Mouse (Mus musculus): Measurements from ENCODE around the gene Sv2c. TPM values are rescaled to one million over a fixed set of nuclear protein-coding genes. Genes with fewer than 3 reads are reported as not detected.
"Not testable (repeated sequence)": the region's sequence is repeated elsewhere in the genome, so short reads cannot be mapped to it uniquely, and the experiment has no call there.

Gene Sv2c
- 0.29 and 0.43 TPM in 2 replicates for polyA plus RNA-seq (2012; rRNA removed)

DNA sequence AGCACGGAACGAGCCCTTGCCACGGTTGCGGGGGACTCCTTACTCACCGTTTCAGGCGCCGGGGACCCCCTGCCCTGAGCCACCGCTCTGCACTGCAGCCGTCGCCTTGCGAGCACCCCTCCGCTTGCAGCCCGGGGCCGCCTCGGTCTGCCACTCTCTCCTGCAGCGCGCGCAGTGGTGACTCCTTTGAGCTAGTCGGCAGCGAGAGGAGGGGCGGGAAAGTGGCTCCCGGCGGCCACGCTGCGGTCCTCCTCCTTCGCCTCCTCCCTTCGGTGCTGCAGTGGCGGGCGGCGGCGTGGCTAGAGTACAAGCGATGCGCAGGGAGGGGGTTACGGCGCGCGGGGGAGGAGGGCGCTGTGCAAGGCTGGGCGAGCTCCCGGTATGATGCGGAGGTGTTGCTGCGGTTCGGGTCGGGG, at the start of gene Sv2c:
Gene Sv2c, minus strand, starts transcription at position 177 of the 416 bp plus-strand sequence.
- DNase-seq (ENCODE audit: low read depth, low spot score), result no peak
- WGBS, result 1% methylated on average over 44 of the region's 44 CpGs

DNA sequence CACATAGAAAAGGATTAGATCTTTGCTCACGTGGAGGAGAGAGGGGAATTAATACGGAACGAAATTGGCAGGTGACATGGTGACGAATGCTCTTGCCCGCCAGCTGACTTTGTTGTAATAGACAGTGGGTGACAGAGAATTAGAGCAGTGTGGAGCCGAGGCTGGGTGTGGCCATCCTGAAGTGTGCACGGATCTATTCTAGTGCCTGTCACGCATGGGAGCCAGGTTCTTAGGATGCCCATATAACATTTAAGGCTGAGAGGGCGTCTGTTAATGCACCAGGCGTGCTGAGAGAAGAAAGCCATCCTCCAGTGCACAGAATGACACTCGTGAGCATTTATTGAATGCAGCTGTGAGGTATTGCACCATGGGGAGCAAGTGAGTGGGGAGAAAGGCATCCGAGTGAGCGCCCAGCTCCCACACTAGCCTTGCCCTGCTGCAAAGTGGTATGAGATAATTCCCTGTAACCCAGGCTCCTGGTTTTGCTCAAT, 48.3 kb upstream of the Sv2c start:
- WGBS, result 70% methylated on average over 13 of the region's 13 CpGs
- DNase-seq (ENCODE audit: low read depth, low spot score), result no peak

DNA sequence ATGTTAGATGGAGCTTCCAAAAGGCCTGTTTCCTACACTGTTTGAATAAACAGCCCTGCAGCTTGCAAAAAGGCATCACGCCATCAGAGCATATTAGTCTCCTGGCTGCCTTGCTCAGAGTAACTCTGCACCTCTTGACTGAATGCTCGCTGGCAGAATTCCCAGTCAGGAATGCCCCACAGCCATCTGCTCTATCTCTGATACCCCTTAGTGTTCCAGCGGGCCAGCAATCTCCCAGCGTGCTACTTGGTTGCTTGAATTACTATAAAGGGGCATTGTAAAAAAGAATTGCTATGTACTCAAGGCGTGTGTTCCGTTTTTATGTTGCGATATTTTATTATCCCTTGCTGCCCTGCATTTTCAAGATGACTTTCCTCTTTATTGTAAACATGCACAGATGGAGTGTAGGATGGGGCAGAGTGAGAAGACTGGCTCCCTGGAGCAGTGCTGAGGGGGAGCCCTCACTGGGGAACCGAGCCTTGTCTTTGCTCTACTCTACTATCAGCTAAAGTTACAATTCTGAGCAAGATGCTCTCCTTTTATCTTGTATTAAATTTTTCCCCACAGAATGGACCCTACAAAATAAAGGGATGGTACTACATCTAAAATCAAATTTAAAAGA, 43.3 kb upstream of the Sv2c start:
- 11% methylated on average over 8 of the region's 8 CpGs for WGBS
- DNase-seq (ENCODE audit: low read depth, low spot score), result peak; percentile 91

DNA sequence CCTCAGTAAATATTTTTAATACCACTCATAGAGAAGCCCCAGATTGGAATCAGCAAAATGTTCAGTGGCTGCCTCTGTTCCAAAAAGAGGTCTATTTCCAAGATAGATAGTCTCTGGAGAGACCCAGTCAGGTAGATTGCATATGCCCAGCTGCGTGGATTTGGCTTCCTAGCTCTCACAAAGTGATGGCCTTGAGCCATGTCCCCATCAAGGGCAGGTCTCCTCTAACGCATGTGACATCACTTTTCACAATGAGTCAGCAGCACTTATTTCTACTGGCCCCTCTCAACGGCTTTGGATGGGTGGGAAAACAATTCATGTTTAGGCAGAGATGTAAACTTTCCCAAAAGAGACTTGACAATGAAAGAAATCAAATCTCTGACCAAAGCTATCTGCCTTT, 41.3 kb upstream of the Sv2c start:
- WGBS, result 21% methylated on average over 3 of the region's 3 CpGs
- DNase-seq (ENCODE audit: low read depth, low spot score), result no peak

DNA sequence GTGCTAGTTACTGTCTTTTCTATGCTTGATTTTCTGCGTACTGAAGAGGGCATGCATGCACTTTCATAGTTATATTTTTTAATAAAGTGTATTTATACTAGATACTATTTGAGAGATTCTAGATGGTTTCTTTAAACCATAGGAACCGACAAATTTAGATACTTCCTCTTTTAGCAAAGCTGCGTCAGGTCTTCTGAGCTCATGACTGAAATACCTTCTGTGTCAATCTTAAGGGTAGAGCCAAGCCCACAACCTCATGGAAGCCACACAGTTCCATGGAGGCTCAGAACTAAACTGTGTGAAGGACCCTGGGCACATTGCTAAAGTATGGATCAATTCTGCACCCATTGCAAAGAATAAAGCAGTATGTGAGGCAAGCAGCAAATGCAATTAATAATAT, 39.9 kb upstream of the Sv2c start:
- DNase-seq (ENCODE audit: low read depth, low spot score), result no peak
- 88% methylated on average over 3 of the region's 3 CpGs for WGBS

DNA sequence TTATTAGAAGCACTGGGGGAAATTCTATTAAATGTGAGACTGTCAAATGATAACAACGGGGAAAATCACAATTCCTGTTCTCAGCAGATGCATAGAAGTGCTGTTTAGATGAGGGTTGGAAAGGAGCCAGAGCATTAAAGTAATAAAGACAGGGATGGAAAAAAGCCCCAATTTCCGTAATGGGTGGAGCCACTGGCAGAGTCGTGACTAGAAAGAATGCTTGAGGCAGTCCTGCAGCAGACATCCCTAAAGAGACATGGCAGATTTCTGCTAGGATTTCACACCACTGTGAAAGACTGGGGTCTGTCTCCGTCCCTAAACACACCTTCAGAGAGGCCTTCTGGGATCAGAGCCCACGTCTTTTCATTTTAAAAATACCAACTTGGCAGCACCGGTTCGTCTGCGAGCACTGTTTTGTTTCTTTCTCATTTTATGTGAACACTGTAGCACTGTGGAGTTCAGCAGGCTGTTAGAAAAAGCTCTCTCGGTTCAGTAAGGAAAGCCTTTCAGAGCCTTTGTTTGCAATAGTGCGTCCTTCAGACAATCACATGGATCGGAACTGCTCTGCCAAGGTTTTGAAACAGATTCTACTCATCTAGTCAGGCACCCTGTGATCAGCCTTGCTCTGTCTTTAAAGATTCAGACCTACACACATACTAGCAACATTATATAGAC, 36.8 kb upstream of the Sv2c start:
- peak; percentile 78 for DNase-seq (ENCODE audit: low read depth, low spot score)
- 16% methylated on average over 11 of the region's 11 CpGs for WGBS

DNA sequence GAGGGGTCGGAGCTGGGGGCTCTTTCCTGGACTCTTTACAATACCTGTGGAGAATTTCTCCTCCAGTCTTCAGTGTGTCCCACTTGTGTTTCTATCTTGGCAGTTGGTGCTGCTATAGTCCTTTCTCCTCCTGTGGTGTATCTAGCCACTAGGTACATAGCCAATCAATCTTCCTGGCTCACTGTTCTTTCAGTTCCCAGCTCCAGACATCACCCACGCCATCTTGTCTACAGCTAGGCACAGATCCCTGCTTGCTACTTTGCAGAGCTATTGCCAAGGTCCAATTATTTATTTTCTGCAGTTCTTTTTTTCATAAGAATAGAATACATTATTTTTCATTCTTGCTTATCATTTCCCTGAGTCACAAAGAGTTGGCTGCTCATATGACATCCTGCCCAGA, 34.2 kb upstream of the Sv2c start:
- no peak for DNase-seq (ENCODE audit: low read depth, low spot score)
- 78% methylated on average over 2 of the region's 2 CpGs for WGBS

DNA sequence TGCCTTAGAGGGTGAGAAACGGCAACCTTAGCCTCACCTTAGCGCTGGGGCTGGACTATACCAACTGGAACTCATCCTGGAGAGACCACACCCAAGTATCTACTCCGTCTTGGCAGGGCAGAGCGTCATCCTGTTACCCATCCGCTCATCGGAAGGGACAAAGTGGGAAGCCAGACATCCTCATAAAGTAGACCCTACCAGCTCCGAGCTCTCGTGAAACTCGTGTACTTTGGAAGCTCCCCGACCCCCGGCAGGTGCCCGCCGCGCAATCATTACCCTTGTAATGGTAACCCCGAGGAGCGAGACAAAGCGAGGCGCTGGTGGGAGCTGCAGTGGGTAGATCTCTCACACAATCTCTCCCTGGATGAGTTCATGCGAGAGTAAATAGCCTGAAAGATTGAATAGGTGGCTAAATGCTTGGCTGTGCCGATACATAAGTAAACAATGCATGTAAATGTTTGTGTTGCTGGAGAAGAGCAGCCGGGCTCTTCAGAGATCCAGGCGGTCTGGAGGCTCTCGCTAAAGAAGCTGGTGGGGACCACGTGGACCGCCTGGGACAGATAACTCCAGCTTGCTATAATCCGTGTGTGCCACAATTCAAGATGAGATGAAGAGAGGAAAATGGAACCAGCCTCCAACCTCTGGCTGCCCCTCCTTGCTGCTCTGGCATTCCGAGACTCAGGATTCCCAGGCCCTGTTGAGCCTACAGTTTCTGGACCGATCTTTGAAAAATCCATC, 1.2 kb upstream of the Sv2c start:
- DNase-seq (ENCODE audit: low read depth, low spot score), result no peak
- 6% methylated on average over 28 of the region's 28 CpGs for WGBS

DNA sequence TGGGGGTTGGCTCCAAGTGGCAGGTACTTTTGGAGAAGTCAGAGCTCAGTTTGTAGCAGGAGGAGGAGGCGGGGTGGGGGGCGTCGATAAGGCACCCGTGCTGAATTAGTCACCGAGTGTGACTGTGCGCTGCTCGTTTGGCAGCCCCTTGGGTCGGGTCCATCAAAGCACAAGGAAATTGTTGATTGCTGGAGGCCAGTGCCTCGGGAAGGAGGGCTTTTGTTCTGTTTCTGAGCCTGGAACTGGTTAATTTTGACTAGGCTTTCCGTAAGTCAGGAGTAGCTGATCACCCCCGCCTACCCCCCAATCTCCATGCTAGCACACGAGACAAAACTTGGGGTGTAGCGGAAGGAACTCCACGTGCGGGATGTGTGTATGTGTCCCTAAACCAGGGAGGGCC, 456 bp upstream of the Sv2c start:
- no peak for DNase-seq (ENCODE audit: low read depth, low spot score)
- under 1% methylated on average over 15 of the region's 15 CpGs for WGBS

DNA sequence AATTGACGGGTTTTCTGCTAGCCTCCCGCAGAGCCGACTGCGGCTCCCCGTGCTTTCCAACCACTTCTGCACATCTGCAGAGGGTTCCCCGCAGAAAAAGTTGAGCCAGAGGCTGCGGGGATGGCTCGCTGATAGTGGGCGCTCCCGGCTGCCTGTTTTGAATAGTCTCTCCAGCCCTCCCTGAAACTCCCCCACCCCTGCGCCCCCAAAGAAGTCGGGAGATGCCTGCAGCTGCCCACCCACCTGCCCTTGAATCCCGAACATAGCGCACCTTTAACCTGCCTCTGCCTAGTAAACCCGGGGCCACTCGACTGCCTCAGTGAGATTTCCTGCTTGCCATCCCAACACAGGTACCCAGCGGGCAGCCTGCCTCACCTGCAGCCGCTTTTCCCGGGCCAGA, 466 bp downstream of the Sv2c start:
- DNase-seq (ENCODE audit: low read depth, low spot score), result no peak
- WGBS, result 1% methylated on average over 19 of the region's 19 CpGs

DNA sequence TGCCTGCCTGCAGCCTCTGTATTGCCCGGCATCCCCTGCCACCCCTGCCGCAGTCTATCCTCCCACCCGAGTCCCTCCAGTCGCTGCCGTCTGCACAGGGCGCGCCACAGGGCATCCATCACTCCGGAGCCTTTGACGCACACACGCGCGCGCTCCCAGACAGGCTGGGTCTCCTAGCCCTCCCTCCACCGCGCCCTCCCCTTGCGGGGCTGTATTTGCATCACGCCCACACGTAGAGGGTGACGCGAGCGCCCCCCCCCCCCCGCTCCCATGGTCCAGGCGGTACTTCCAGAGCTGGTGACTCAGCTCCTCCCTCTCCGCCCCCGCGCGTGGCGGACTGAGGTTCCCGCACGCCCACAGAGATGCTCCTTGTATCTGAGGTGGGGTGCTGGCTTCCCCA, 1.3 kb downstream of the Sv2c start:
- WGBS, result 4% methylated on average over 28 of the region's 30 CpGs
- DNase-seq (ENCODE audit: low read depth, low spot score), result no peak

DNA sequence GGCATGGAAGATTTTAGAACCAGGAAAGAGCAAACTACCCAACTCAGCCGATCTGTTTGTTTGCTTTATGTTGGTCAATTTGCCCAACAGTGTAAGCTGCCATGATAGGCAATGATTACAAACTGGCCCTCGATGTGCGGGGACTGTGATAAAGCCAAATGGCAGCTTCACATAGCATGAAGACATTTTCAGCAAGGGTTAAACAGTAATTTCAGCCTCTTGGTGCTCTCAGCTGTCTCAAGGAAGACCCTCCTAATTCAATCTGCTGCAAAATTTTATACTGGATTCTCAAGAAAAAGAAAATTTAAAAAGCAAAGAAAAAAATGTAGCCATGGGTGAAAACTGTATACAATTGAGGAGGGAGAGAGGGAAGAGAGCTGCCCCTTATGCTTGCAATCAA, 3.3 kb downstream of the Sv2c start:
- DNase-seq (ENCODE audit: low read depth, low spot score), result no peak
- 66% methylated on average over 3 of the region's 3 CpGs for WGBS

DNA sequence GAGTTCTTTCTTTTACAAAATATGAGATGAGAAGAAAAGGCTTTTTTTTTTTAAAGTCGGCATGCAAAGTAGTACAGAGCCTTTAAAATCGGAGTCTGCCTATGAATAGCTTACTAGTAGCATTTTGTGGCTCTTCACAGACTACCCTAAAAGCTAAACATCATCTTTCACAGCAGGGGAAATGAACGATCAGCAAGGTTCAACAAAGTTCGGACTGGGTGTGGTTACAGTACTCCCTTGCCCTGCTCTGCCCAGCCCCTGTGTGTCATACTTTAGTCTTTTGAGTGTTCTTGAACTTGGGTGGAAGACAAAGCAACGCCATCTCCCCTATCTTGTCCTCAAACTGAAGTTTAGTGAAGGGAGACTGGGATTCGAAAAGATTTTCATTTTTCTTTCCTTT, 5.7 kb downstream of the Sv2c start:
- DNase-seq (ENCODE audit: low read depth, low spot score), result no peak
- WGBS, result 56% methylated on average over 6 of the region's 6 CpGs

DNA sequence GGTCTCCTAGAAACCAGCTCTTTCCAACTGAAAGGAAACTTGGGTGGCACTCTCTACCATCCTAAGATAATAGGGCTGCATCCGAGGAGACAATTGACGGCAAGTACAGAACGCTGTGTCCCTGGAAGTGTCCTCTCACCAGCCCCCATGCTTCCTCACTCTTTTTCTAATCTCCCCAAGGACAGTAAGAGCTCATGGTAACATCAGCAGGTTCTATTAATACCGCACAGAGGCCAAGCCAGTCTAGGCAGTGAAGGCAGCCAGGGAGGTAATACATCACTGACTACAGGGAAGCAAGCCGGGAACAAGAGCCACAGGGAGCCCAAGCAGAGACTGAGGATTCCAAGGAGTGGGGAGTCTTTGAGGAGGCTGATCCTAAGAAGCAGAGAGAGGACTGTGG, 7.4 kb downstream of the Sv2c start:
- 67% methylated on average over 5 of the region's 5 CpGs for WGBS
- DNase-seq (ENCODE audit: low read depth, low spot score), result no peak

DNA sequence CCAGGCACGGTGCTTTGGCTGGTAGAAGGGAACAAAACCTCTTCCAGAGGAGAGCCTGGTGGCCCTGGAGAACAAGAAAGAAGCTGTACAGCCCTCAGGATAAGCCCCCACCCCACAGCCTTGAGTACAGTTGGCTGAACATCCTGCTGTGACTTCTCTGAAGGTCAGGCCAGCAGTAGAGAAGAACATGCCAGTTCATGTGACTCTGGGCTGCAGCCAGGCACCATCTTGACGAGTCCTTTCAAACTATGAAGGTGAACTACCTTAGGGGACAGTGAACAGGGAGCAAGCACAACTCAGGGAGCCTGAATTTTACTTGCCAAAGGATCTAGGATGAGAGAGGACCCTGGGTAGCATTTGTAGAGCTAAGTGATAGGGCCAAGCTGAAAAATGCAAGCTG, 19.7 kb downstream of the Sv2c start:
- no peak for DNase-seq (ENCODE audit: low read depth, low spot score)
- WGBS, result 82% methylated on average over 2 of the region's 2 CpGs

DNA sequence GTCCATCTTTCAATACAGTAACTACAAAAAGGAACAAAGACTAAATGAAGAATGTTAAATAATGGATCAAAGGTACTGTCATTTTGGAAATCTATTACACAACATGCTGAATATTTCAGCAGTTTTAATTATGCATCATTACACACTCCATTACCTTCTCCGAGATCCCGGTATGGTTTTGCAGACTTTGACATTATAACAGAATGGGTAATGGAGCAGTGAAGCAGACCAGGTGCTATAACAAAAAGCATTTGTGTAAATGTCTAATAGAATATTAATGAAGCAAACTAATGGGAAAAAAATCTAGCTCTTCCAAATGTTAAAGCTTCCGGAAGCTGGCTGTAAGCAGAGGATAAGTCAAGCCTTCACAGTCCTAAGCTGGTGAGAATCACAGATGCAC, 21.6 kb downstream of the Sv2c start:
- DNase-seq (ENCODE audit: low read depth, low spot score), result no peak
- WGBS, result 95% methylated on average over 3 of the region's 3 CpGs

DNA sequence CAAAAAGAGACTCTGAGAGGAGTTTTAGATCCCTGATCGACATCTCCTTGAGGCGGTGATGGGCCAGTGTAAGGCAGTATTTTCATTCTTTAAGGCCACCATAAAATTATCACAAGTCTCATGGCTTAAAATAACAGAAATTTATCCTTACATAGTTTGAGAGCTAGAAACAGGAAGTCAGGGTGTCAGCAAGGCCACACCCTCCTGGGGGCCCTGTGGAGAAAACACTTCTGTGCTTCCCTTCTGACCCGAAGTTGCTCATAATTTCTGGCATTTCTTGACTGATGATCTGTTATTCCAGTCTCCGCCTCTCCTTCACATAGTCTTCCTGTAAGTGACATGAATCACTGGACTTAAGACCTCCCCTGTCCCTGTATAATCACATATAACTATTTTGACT, 26.0 kb downstream of the Sv2c start:
- DNase-seq (ENCODE audit: low read depth, low spot score), result no peak
- WGBS, result 56% methylated on average over 4 of the region's 4 CpGs

DNA sequence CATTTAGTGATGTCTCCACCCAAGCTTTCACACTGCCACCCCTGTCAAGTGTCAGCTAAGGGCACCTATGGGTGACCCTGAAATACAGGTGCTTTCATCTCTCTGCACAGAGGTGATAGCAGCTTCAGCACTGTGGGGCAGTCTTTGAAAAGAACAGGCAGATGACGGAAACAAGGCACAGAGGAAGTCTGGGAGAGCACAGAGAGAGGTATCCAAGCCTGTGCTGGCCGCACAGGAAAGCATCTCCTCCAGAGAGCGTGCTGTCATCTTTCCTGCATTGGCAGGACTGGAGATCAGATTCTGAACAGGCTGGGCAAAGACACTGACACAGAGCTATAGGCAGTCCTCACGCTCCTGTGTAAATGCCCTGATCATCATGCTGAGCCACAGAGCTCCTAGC, 41.4 kb downstream of the Sv2c start:
- WGBS, result 76% methylated on average over 4 of the region's 4 CpGs
- no peak for DNase-seq (ENCODE audit: low read depth, low spot score)

DNA sequence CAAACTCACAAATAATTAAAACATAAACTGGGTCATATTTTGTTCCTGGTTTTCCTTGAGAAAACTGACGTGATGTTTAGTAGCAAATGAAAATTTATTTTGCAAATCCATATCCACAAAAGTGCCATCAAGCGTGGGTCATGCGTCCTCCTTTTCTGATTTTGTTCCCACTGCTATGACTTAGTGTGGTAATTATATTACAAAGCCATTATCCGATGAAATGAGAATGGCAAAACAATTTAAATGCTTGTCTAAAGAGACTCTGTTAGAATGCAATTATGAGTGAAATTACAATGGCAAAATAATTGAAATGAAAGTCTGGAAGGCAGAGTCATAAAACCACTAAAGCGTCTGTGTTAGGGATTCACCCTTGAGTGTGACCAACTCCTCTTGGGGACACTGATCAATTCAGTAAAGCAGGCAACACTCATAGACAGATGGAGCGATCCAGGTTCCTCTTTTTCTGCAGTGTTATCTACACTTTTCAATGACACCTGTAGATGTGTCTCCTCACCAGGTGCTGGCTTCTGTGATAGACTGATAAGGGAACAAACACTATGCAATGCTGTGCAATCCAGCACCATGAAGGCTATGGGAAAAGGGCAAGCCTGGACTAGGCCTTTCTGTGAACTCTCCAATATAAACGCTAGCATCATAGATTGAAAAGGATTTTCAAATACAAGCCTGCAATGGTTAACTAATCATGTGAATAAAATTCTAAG, 46.6 kb downstream of the Sv2c start:
- DNase-seq (ENCODE audit: low read depth, low spot score), result no peak
- 66% methylated on average over 7 of the region's 7 CpGs for WGBS

DNA sequence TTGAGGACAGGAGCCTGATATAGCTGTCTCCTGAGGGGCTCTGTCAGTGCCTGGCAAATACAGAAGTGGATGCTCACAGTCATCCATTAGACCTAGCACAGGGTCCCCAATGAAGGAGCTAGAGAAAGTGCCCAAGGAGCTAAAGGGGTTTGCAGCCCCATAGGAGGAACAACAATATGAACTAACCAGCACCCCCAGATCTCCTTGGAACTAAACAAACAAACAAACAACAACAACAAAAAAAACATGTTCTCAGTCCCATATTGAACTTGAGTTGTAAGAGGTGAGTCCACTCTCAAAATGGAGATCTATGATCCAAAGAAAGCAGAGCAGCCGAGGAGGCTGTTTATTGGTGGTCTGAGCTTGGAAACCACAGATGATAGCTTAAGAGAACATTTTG, 50.6 kb downstream of the Sv2c start, which contains the start of gene Gm17190:
Gene Gm17190, plus strand, starts transcription at position 301 of the 400 bp plus-strand sequence.
- DNase-seq (ENCODE audit: low read depth, low spot score), result not testable (repeated sequence)
- 81% methylated on average over 1 of the region's 1 CpGs for WGBS
